9 mouse cellular contexts compared by ENCODE assay signal in the genomic region with DNA sequence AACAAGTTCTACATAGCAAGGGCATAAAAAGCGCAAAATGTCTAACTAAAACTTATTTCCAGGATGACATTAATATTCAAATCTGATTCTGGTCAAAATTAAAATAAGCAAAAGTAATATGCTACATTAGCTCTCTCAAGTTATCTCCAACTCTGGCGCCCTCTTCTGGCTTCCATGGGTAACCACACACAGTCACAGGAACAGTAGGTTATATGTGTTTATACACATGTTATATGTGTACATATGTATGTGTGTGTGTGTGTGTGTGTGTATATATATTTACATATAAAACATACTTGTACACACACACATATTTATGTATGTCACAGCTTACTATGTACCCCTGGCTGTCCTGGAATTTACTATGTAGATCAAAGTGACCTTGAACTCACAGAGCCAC. TPM values are rescaled to one million over a fixed set of nuclear protein-coding genes. Genes with fewer than 3 reads are reported as not detected.
DNase-seq lines count a peak whose midpoint lies in the region; ATAC-seq and TF ChIP-seq lines count a peak whose summit lies in the region.
"Had no signal": no experiment of that assay in that cellular context is flagged by ENCODE, and none has a peak within 500 bp of the region (broad histone marks: within the 10 kb centered on the region; RNA-seq: fewer than 3 reads in every experiment).

No protein-coding gene starts in this region.

- no peak overlapping the region for H3K9ac ChIP-seq in liver, adult 2 months (ENCODE audit: low read depth, low read length)
- no peak overlapping the region for H3K9ac ChIP-seq in liver, embryonic 12.5 days
- H3K9ac ChIP-seq in intestine, embryonic 16.5 days (ENCODE audit: low read depth, low read length): no peak overlapping the region
- H3K9ac ChIP-seq: heart, embryonic 15.5 days had no signal

- H3K36me3 ChIP-seq in liver, adult 2 months (ENCODE audit: control insufficient read depth, insufficient read depth, low read length): peaks cover 51% of the 10 kb centered on the region
- H3K36me3 ChIP-seq in liver, embryonic 12.5 days: peaks cover 74% of the 10 kb centered on the region
- H3K36me3 ChIP-seq in intestine, embryonic 16.5 days (ENCODE audit: control insufficient read depth, insufficient read depth, low read length): peaks cover 16% of the 10 kb centered on the region

- ATAC-seq in liver, embryonic 12.5 days: no peak
- ATAC-seq in inflammation-experienced regulatory T-cells, adult 6 months: peak; percentile 71
- ATAC-seq in neutrophil, adult 5-6 weeks (ENCODE audit: extremely low read depth, insufficient number of reproducible peaks, low FRiP score, poor library complexity, severe bottlenecking): peak; percentile 84
- ATAC-seq in intestine, embryonic 16.5 days: no peak

- TF ChIP-seq CTCF in liver, adult 2 months (IDR thresholded peaks at IDR 0.05; ENCODE audit: low read depth, low read length): 0 out of 2 replicates have a peak, but pooled peaks have one; percentile 16
- TF ChIP-seq CTCF in brain, embryonic 14.5 days (IDR thresholded peaks at IDR 0.05; ENCODE audit: borderline replicate concordance, extremely low read depth, insufficient read depth, insufficient read length): peak; percentile 49; the same call in 1 of the 2 replicates

- no peak overlapping the region for H3K4me2 ChIP-seq in liver, embryonic 12.5 days
- H3K4me2 ChIP-seq in intestine, embryonic 16.5 days (ENCODE audit: low read depth, low read length): no peak overlapping the region
- H3K4me2 ChIP-seq: heart, embryonic 15.5 days had no signal

- H3K4me1 ChIP-seq in liver, adult 2 months (ENCODE audit: control insufficient read depth, insufficient read depth, low read length): no peaks in the 10 kb centered on the region
- no peaks in the 10 kb centered on the region for H3K4me1 ChIP-seq in liver, embryonic 12.5 days
- H3K4me1 ChIP-seq in intestine, embryonic 16.5 days (ENCODE audit: control insufficient read depth, insufficient read depth, low read length): no peaks in the 10 kb centered on the region
- H3K4me1 ChIP-seq: heart, embryonic 15.5 days had no signal

- H3K27me3 ChIP-seq in liver, adult 2 months (ENCODE audit: control insufficient read depth, insufficient read depth, low read length): no peaks in the 10 kb centered on the region
- no peaks in the 10 kb centered on the region for H3K27me3 ChIP-seq in liver, embryonic 12.5 days (replicated peaks)
- H3K27me3 ChIP-seq in intestine, embryonic 16.5 days (replicated peaks; ENCODE audit: control insufficient read depth, insufficient read depth, low read length): no peaks in the 10 kb centered on the region
- H3K27me3 ChIP-seq: heart, embryonic 15.5 days had no signal

- 75% methylated on average over 2 of the region's 2 CpGs for WGBS in liver, adult 2 months
- 48% methylated on average over 2 of the region's 2 CpGs for WGBS in liver, embryonic 12.5 days (ENCODE audit: insufficient replicate concordance)
- WGBS in intestine, embryonic 16.5 days: 68% methylated on average over 2 of the region's 2 CpGs

- H3K27ac ChIP-seq in liver, adult 2 months (replicated peaks; ENCODE audit: insufficient read depth, low read depth, low read length): no peak overlapping the region
- H3K27ac ChIP-seq in liver, embryonic 12.5 days: no peak overlapping the region
- H3K27ac ChIP-seq in intestine, embryonic 16.5 days (ENCODE audit: low read length): no peak overlapping the region
- H3K27ac ChIP-seq: heart, embryonic 15.5 days had no signal

- no peak overlapping the region for H3K4me3 ChIP-seq in liver, adult 2 months (ENCODE audit: insufficient read depth, low read depth, low read length)
- no peak overlapping the region for H3K4me3 ChIP-seq in liver, embryonic 12.5 days
- H3K4me3 ChIP-seq in intestine, embryonic 16.5 days (ENCODE audit: low read length): no peak overlapping the region
- H3K4me3 ChIP-seq: heart, embryonic 15.5 days had no signal

- no peak for TF ChIP-seq POLR2A in liver, adult 2 months (IDR thresholded peaks at IDR 0.05; ENCODE audit: extremely low read depth, insufficient read depth, low read length)
- TF ChIP-seq POLR2A in brain, embryonic 14.5 days (IDR thresholded peaks at IDR 0.05; ENCODE audit: borderline replicate concordance, extremely low read depth, insufficient read depth, insufficient read length, poor library complexity, severe bottlenecking): no peak

- DNase-seq in gastrocnemius, adult 18-20 months (ENCODE audit: low spot score): peak; percentile 30
- DNase-seq in gastrocnemius, adult 8-10 months (ENCODE audit: low spot score in 2 of 2): no peak
- DNase-seq in liver, adult 2 months (ENCODE audit: extremely low read depth, low read depth, low spot score): peak; percentile 23
- DNase-seq in brain, embryonic 14.5 days (ENCODE audit: low read depth): peak; percentile 36

- H3K79me2 ChIP-seq in liver, adult 2 months (ENCODE audit: control insufficient read depth, insufficient read depth, low read length): no peaks in the 10 kb centered on the region

- H3K9me3 ChIP-seq in liver, embryonic 12.5 days (replicated peaks): no peaks in the 10 kb centered on the region
- no peaks in the 10 kb centered on the region for H3K9me3 ChIP-seq in intestine, embryonic 16.5 days (ENCODE audit: control insufficient read depth, low read length)
- H3K9me3 ChIP-seq: heart, embryonic 15.5 days had no signal

RNA-seq across cellular contexts. Expression of a gene that starts 7.6 kb away (rescaled TPM):
- 10 to 100 TPM; 10.5 to 12.1 TPM for total RNA-seq in gastrocnemius, adult 18-20 months (2021)
- 10 to 100 TPM in 3 of 4 experiments, 1 to 10 TPM in 1; 9.1 to 11.8 (median 10.5) TPM for total RNA-seq in gastrocnemius, adult 8-10 months (2022)
- 20.3 and 20.9 TPM in 2 replicates for total RNA-seq in liver, adult 2 months (2014; rRNA removed)
- 5.5 and 5.8 TPM in 2 replicates for polyA plus RNA-seq in liver, adult 2 months (2012; rRNA removed)
- 10.3 and 10.7 TPM in 2 replicates for polyA plus RNA-seq in liver, embryonic 12.5 days (2016; fragmentation: Nextera tagmentation; extraction: Ambion mirVana)
- polyA plus RNA-seq in brain, embryonic 14.5 days (2012; rRNA removed): 55.6 and 65.4 TPM in 2 replicates
- polyA plus RNA-seq in inflammation-experienced regulatory T-cells, adult 6 months (2017; shearing (Covaris generic)): 10 to 100 TPM; 26.7 to 33.1 (median 29.1) TPM
- total RNA-seq in neutrophil, adult 5-6 weeks (2017): 40.1 and 43.5 TPM in 2 replicates
- polyA plus RNA-seq in intestine, embryonic 16.5 days (2015; fragmentation: Nextera tagmentation; extraction: Ambion mirVana): 26.6 and 33.2 TPM in 2 replicates

RNA-seq across cellular contexts. Expression of a gene that starts 8.6 kb away (rescaled TPM):
- 1 to 10 TPM; 2.9 to 3.6 TPM for total RNA-seq in gastrocnemius, adult 18-20 months (2021)
- 1 to 10 TPM; 2.6 to 4.7 (median 3.1) TPM for total RNA-seq in gastrocnemius, adult 8-10 months (2022)
- 18.0 and 21.1 TPM in 2 replicates for total RNA-seq in liver, adult 2 months (2014; rRNA removed)
- polyA plus RNA-seq in liver, adult 2 months (2012; rRNA removed): 7.3 and 8.3 TPM in 2 replicates
- 4.0 and 4.5 TPM in 2 replicates for polyA plus RNA-seq in liver, embryonic 12.5 days (2016; fragmentation: Nextera tagmentation; extraction: Ambion mirVana)
- polyA plus RNA-seq in brain, embryonic 14.5 days (2012; rRNA removed): 8.0 and 8.3 TPM in 2 replicates
- polyA plus RNA-seq in inflammation-experienced regulatory T-cells, adult 6 months (2017; shearing (Covaris generic)): 1 to 10 TPM; 5.0 to 8.1 (median 5.5) TPM
- 19.2 and 27.9 TPM in 2 replicates for total RNA-seq in neutrophil, adult 5-6 weeks (2017)
- polyA plus RNA-seq in intestine, embryonic 16.5 days (2015; fragmentation: Nextera tagmentation; extraction: Ambion mirVana): 9.5 and 9.7 TPM in 2 replicates

RNA-seq across cellular contexts. Expression of a gene that starts 38.2 kb away (rescaled TPM):
- 100 to 1,000 TPM; 340 to 369 TPM for total RNA-seq in gastrocnemius, adult 18-20 months (2021)
- 100 to 1,000 TPM; 233 to 311 (median 280) TPM for total RNA-seq in gastrocnemius, adult 8-10 months (2022)
- 5.2 and 6.4 TPM in 2 replicates for total RNA-seq in liver, adult 2 months (2014; rRNA removed)
- 1.2 and 1.7 TPM in 2 replicates for polyA plus RNA-seq in liver, adult 2 months (2012; rRNA removed)
- 41.0 and 43.8 TPM in 2 replicates for polyA plus RNA-seq in liver, embryonic 12.5 days (2016; fragmentation: Nextera tagmentation; extraction: Ambion mirVana)
- 68.2 and 92.5 TPM in 2 replicates for polyA plus RNA-seq in brain, embryonic 14.5 days (2012; rRNA removed)
- 10 to 100 TPM; 53.6 to 76.0 (median 56.0) TPM for polyA plus RNA-seq in inflammation-experienced regulatory T-cells, adult 6 months (2017; shearing (Covaris generic))
- total RNA-seq in neutrophil, adult 5-6 weeks (2017): 62.6 and 68.4 TPM in 2 replicates
- polyA plus RNA-seq in intestine, embryonic 16.5 days (2015; fragmentation: Nextera tagmentation; extraction: Ambion mirVana): 184 and 212 TPM in 2 replicates

Comparison
In these comparisons a context has a peak if more than half of its experiments do, and no peak if none do; other contexts are left out.
1. DNase-seq: peak in gastrocnemius, adult 18-20 months (single experiment), liver, adult 2 months (single experiment) and brain, embryonic 14.5 days (single experiment); none in gastrocnemius, adult 8-10 months (0 of 2).
2. RNA of a gene that starts 38.2 kb away (polyA plus RNA-seq): 184 to 212 TPM in intestine, embryonic 16.5 days, 68.2 to 92.5 TPM in brain, embryonic 14.5 days, 53.6 to 76.0 TPM in inflammation-experienced regulatory T-cells, adult 6 months and 41.0 to 43.8 TPM in liver, embryonic 12.5 days; 1.2 to 1.7 TPM in liver, adult 2 months; every median in the first group is over 10 times any median in the second.
3. ATAC-seq: peak in inflammation-experienced regulatory T-cells, adult 6 months (single experiment) and neutrophil, adult 5-6 weeks (single experiment); none in liver, embryonic 12.5 days (single experiment) and intestine, embryonic 16.5 days (single experiment).